Mouse (Mus musculus) inflammation-experienced regulatory T-cells (primary cell): ENCODE results near the gene Kcnj16. TPM values are rescaled to one million over a fixed set of nuclear protein-coding genes. Genes with fewer than 3 reads are reported as not detected.

ENCODE experiments used
- polyA plus RNA-seq, 2 experiments: library from polyadenylated mRNA; unstranded; fragments of 100-300 nt; shearing (Covaris generic); gene quantifications; one replicate each; pipeline ENCODE4 v1.2.1; 2017

Gene Kcnj16
- 1 to 10 TPM in 1 of 2 experiments, under 1 TPM in 1; 0.29 to 1.0 TPM for polyA plus RNA-seq

GRCm38 (mm10) chr11:110967762-110968135 is at the start of gene Kcnj16:
TSS of gene Kcnj16 (plus strand) at chr11:110968033.

GRCm38 (mm10) chr11:111065635-111066298 is 97.9 kb downstream of the Kcnj16 start, which contains the start of gene Kcnj2:
TSS of gene Kcnj2 (plus strand) at chr11:111066164.

Other genes with a start within 250 kb of the Kcnj16 start
- gene Kcnj2, start 98.1 kb downstream of the Kcnj16 start, polyA plus RNA-seq: under 1 TPM; 0.11 to 0.40 TPM